Mouse (Mus musculus) layer of hippocampus, adult 18-20 months (tissue): ENCODE data around the gene Slc16a1. TPM values are rescaled to one million over a fixed set of nuclear protein-coding genes. Genes with fewer than 3 reads are reported as not detected.
"Not testable (repeated sequence)": the region's sequence is repeated elsewhere in the genome, so short reads cannot be mapped to it uniquely, and the experiment has no call there.

Experiments used
- DNase-seq, 2 experiments: peaks; one replicate each; pipeline ENCODE4 v3.0.0; 2022; ENCODE audit warnings: low spot score in 2 of 2
- total RNA-seq, 2 experiments: library from RNA; stranded (reverse); gene quantifications; 2 replicates each; pipeline ENCODE4 v1.2.3; 2021

Slc16a1 gene
- total RNA-seq, 2 experiments from 2014 or later = 24.8 to 25.2 TPM

DNA sequence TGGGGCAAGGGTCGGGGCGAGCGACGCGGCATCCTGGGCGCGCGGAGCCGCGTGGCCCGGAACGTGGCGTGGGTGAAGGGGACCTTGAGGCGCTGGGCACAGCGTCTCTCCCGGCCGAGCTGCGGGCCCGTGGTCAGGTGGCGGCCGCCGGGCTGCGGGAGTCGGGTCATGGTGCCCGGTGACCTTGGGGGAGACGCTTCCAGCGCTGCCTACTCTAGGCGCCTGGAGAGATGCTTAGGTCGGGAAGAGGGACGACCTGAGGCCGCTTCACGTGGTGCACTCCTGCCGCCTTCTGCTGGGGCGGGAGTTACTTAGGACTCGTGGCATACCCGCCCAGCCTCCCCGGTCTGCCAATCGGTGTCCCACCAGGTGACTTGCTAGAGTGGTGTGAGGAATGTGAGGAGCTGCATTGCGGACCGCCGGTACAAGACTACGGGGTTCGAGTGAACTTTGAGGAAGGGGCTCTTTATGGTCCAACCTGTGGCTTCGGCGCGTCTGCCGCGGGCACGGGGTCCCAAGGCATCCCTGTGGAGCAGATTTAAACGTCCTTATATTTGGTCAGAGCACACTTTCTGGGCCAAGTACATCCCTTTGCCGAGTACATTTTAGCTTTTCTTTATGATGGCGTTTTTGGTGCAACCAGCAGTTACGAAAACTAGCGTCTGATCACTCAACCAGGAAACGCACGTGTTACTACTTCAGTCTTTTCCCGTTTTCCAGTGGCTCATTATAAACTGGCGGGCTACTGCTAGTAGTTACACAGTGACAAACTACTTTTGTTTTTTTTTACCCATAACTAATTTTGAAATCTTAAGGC, 672 bp downstream of the Slc16a1 start:
- peak; percentile 45 to 46 for DNase-seq

DNA sequence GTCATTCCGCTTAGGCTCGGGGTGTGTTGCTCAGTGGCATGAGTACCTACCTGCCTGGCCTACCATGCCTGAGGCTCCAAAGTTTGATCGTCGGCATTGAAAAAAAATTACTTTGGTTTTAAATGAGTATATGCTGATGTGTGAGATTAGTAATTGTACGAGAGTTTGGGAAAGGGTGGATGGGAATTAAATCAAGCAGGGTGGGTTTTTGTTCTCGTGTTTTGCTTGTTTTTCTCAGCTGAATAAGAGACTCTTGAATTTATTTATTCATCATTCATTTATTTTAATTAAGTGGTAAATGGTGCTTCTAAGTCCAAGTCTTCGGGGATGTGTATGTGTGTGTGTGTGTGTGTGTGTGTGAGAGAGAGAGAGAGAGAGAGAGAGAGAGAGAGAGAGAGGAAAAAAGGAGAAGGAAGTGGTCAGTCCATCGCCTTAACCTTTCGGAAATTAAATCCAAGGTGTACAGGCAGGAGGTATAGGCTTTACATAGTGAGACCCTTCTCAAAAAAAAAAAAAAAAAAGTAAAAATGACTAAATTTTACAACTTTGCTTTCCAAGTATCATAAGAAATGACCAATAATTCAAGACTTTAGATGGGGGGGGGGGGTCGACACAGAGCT, 1.4 kb downstream of the Slc16a1 start:
- no peak for DNase-seq

- DNase-seq = no peak
Measured at GRCm38 (mm10) chr3:104640855-104641254, 2.4 kb downstream of the Slc16a1 start.

DNA sequence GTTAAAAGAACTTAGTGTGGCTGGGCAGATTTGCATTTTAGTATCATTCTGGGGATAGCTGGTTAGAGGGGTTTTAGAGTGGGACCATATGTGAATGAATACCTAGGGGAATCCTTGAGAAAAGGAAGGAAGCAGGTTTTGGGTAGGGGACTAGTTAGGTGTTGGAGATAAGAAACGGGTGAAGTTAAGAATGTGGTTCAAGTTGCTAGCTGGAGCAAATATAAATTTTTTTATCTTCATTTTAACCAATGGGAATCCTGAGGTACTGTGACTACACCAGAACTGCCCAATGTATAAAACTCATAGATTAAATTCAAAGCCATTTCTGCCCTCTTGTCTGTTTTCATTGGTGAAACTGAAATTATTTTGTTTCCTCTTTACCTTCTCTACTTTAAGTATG, 2.8 kb downstream of the Slc16a1 start:
- DNase-seq = no peak

GRCm38 (mm10) chr3:104643113-104643512, 4.6 kb downstream of the Slc16a1 start:
- no peak for DNase-seq

GRCm38 (mm10) chr3:104643810-104644270, 5.4 kb downstream of the Slc16a1 start:
- DNase-seq = peak; percentile 19 to 79

GRCm38 (mm10) chr3:104644371-104644770, 5.9 kb downstream of the Slc16a1 start:
- DNase-seq = no peak

GRCm38 (mm10) chr3:104654219-104654618, 15.8 kb downstream of the Slc16a1 start:
- DNase-seq = no peak

- DNase-seq = no peak
Measured at GRCm38 (mm10) chr3:104654921-104655320, 16.5 kb downstream of the Slc16a1 start.

DNA sequence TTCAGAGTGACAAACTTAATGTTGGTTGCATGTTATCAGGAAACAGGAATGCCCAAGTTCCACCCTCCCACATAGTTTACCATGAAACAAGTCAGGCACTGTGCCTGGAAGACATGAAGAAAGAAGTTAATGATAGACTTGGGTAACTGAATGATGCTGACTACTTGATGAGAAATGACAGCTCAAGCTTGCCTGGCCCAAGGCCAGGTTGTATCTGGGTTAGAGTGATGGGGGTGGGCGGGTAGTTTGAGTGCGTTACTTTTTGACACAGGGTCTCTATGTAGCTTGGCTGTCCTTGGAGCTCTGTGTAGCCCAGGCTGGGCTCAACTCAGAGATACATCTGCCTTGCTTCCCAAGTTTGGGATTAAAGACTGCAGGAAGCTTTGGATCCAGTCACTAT, 20.2 kb downstream of the Slc16a1 start:
- DNase-seq = no peak

- no peak for DNase-seq
Measured at GRCm38 (mm10) chr3:104659758-104660157, 21.3 kb downstream of the Slc16a1 start.

- no peak for DNase-seq
Measured at GRCm38 (mm10) chr3:104660522-104660921, 22.1 kb downstream of the Slc16a1 start.

DNA sequence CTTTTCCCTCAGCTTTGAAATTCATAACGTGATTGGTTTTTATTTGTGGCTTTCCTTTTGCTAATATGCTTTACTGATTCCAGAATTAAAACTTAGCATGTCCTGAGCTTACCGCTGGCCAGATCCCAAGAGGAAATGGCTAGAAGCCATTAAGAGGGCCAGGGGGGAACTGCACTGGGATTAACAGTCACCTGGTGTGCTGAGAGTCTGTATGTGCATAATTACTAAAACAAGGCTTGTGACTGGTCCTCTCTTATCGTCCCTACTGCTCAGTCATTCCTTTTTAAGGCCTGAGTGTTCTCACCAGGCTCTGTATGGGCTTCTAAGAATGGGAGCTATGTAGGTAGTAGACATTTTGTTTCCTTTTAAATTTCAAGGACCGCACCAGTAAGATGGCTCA, 23.5 kb downstream of the Slc16a1 start:
- DNase-seq = no peak

DNA sequence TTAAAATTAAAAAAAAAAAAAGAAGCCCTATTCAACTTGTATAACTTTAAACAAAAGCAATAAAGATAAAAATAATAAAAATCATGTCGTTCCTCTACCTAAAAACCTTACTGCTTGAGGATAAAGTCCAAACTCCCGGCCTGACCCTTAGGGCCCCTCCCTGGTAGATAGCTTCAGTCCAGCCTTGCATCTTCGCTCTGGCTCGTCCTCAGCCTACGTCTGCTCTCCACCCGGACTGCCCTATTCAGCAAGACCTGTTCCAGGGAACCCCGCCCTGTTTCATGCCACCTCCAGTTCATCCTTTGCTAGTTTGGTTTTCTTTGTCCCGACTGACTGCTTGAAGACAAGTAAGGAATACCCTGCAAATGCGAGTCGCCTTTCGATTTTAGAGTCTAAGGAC, 24.5 kb downstream of the Slc16a1 start:
- DNase-seq = no peak

GRCm38 (mm10) chr3:104666950-104667349, 28.5 kb downstream of the Slc16a1 start:
- peak; percentile 82 to 93 for DNase-seq

DNA sequence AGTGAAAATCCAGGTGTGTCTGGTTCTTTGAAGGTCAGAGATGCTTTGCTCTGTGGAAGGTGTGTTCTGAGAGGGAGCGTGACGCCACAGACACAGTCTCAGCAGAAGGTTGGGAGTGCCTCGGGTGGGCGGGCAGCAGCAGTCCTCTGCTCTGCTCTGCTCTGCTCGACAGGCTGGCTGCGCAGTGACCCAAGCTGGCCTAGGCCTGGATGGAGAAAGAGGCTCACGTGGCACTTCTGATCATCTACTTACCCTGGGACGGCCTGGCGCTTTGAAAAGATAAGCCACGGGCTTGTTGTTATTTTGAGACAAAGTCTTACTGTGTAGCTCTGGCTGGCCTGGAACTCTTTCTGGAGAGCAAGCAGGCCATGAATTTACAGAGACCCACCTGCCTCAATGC, 29.0 kb downstream of the Slc16a1 start:
- peak in 1 of 2 experiments; percentile 39 for DNase-seq

- no peak for DNase-seq
Measured at GRCm38 (mm10) chr3:104668989-104669388, 30.5 kb downstream of the Slc16a1 start.

- no peak for DNase-seq
Measured at GRCm38 (mm10) chr3:104669856-104670182, 31.4 kb downstream of the Slc16a1 start.

DNA sequence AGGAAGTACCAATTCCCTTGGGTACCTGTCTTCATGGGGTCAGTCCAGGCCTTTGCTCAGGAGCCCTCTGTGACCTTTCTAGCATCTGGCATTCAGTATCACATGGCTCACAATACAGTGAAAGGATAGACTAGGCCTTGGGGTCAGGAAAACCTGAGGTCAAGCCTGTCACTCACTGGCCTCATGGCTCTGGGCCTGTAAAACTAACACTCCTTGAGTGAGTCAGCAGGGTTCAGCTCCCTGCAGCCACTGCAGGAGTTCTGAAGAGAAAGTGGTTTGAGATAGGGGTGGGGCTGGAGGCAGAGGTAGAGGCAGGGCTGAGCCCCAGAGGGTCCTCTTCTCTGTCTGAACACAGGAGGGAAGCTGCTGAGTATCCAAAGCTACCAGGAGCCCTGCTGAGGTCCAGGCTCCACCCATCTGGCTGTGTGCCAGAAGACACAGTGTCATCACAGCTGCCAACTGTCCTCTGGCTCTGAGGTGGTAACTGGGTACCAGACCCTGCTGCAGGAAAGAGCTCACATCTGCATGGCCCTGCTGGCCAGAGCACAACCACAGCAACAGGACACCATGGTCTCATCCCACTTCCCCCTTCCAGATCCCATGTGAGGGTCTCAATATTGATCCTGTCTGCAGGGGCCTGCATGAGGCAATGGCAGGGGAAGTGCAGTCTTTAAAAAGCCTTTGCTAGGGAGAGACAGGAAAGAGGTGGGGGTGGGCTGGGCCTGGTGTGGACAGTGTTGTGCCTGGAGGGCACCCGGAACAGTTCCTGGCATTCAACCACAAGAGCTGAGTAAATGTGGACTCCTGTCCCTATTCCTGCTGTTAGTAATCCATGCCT, 31.9 kb downstream of the Slc16a1 start:
- DNase-seq = not testable (repeated sequence)

DNA sequence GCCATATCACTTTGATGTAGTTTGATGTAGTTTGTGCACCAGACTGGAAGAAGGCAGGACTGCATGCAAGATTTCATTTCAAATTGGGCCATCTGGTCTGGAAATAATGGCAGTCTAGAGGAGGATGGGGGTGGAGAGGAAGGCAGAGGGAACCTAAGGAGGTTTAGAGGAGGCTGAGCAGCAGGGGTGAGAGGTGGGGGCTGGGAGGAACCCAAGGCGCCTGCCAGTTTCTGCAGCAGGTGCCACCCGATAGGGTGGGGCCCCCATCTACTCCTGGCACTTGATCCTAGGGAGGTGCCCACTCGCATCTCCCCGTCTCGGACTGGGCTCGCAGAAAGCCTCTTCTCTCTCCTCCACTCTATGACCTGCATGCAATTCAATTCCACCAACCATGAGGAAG, 33.1 kb downstream of the Slc16a1 start:
- peak; percentile 55 to 60 for DNase-seq

DNA sequence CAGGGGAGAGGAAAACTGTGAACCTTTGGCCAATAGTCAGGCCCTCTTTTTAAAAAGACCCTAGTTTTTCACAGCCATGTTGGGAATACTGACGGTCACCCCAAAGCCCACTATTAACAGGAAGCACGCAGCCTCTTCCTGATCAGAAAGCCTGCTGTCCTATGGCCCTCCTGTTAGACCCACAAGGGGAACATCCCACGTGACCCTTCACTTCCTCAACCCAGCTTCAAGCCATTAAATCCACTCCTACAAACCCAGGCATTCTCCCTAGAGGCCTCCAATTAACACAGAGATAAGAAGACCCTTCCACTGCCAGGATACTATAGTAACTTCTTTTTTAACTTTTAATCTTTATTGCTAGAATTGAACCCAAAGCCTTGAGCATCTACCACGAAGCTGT, 33.6 kb downstream of the Slc16a1 start:
- no peak for DNase-seq
